Mouse (Mus musculus) gastrocnemius, postnatal 36 days (tissue): ENCODE results near the gene Tmem102. TPM values are rescaled to one million over a fixed set of nuclear protein-coding genes. Genes with fewer than 3 reads are reported as not detected.

Experiments used
- DNase-seq, 2 experiments: peaks; one replicate each; pipeline ENCODE4 v3.0.0; 2022
- intact Hi-C: fragments of 180-260 bp; cut with DNase I; formaldehyde crosslinking; loops from one replicate; pipeline ENCODE4 v1.15.1; 2025
- total RNA-seq, 2 experiments: library from RNA; stranded (reverse); gene quantifications; 2 replicates each; pipeline ENCODE4 v1.2.3; 2021

The Tmem102 gene
- total RNA-seq, 2 experiments from 2014 or later = 0.12 to 0.20 TPM

DNA sequence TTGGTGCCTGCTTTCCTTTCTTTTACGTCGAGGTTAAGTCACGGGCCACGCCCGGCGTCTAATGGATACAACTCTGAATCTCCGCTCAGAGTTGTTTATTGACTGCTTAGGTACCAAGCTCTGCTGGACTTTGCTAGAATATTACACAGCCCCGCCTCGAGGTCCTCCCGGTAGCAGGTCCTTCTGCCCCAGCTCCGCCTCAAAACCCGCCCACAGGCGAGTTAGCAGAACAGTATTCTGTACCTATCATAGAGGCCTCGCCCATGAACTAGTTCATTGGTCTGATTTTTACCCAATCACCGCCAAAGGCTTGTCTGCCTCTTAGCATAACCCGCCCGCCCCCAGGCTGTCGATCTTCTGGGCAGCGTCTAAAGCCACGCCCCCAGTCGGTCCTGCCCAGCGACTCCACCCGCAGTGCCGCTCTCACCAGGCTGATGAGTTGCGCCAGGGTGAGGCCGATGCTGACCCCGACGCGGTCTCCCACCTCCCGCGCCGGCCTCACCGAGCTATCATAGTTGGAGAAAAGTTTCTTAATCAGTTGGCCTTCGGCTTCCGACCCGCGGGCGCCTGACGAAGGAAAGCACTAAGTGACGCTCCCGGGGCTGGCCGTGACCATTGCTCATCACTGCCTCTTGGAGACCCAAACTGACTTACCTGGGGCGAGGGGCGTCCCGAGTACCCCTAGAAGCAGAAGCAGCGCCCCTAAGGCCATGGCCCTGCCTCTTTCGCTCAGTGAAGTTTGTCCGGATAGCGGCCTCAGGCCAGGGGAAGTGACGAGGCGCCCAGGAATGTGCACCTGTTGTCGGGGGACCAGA lies 10.0 kb downstream of the Tmem102 start, which contains the start of gene Chrnb1:
Chrnb1 (minus strand) TSS at position 776 of the 815 bp plus-strand sequence.
- intact Hi-C loops = no loop called here

DNA sequence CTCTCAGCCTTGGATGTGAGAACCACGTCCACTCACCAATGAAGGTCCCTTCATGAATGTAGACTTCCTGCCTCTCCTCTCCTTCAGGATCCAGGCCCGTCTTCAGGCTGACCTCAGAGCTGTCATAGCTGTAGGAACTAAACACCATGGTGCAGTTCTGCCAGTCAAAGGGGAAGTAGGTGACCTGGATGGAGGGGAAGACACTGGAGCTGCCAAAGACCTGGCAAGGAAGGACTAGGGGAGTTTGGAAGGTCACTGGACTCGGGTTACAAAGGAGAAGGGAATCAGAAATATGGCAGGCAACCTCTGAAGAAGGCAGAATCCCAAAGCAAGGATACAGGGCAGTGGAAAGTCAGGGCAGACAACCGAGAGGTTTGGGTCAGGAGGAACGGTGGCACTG lies 12.0 kb downstream of the Tmem102 start:
- DNase-seq = no peak
- intact Hi-C loops = no loop called here

More for the DNA sequence above, 10.0 kb downstream of the Tmem102 start, which contains the start of gene Chrnb1:
- peak; percentile 84 to 91 for DNase-seq

GRCm38 (mm10) chr11:69791420-69791819 lies 14.0 kb downstream of the Tmem102 start:
- intact Hi-C loops = no loop called here
- DNase-seq = no peak

- intact Hi-C loops = no loop called here
- DNase-seq = no peak
Observed at GRCm38 (mm10) chr11:69789431-69789830, 16.0 kb downstream of the Tmem102 start.

- intact Hi-C loops = no loop called here
- no peak for DNase-seq
Observed at GRCm38 (mm10) chr11:69787306-69787705, 18.1 kb downstream of the Tmem102 start.

GRCm38 (mm10) chr11:69784793-69785272 lies 20.6 kb downstream of the Tmem102 start:
- DNase-seq = no peak
- intact Hi-C loops = no loop called here

DNA sequence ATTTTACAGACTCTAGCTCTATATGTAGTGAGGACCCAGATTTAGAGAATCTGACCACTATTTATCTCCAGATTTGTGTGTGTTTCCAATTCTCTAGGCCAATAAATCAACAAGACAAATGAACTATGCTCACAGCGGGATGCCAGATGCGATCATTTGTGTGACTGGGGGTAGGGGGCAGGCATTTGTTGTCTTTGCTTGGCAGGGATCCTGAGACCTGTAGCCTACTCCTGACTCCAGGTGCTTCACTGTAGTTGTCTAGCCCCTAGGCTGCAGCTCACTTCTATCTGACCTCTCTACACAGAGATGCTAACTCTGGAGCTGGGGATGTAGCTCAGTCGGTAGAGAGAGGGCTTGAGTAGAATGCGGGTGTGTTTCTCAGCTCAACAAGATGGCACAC lies 23.6 kb downstream of the Tmem102 start:
- no peak for DNase-seq
- intact Hi-C loops = no loop called here

GRCm38 (mm10) chr11:69778985-69779384 lies 26.4 kb downstream of the Tmem102 start:
- intact Hi-C loops = no loop called here
- DNase-seq = no peak

GRCm38 (mm10) chr11:69778258-69778982 lies 27.0 kb downstream of the Tmem102 start:
- intact Hi-C loops = no loop called here
- no peak for DNase-seq

GRCm38 (mm10) chr11:69777504-69778257 lies 27.7 kb downstream of the Tmem102 start:
- no peak for DNase-seq
- intact Hi-C loops = no loop called here

DNA sequence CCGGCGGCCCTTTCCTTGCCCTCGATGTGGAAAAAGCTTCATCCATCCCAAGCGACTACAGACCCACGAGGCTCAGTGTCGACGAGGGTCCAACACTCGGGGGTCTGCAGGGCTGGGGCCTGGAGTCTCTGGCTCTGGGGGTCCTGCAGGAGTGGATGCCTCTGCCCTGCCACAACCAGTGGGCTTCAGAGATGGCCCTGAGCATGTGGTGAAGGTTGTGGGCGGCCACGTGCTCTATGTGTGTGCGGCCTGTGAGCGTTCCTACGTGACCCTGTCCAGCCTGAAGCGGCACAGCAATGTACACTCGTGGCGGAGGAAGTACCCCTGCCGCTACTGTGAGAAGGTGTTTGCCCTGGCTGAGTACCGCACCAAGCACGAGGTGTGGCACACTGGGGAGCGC lies 28.9 kb downstream of the Tmem102 start:
- DNase-seq = no peak
- intact Hi-C loops = no loop called here

- intact Hi-C loops = no loop called here
- no peak for DNase-seq
Observed at GRCm38 (mm10) chr11:69775716-69776115, 29.7 kb downstream of the Tmem102 start.

DNA sequence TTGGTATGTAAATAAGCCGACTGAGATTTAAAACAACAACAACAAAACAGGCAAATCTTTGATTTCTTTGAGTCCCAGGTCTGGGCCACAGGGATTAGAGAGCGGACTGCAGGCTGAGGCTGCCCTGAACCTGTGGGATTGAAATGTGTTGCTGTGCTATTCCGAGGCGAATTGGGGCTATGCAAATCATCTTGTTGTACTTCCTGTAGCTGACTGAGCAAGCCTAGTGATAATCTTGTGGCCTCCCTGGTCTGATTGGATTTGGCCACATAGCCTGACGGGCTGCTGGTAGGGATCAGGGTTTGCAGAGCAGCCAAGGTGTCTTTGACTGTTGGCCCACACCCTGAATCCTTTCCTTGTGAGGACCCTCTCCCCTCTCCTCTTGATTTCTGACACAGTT lies 30.5 kb downstream of the Tmem102 start:
- intact Hi-C loops = no loop called here
- DNase-seq = no peak

DNA sequence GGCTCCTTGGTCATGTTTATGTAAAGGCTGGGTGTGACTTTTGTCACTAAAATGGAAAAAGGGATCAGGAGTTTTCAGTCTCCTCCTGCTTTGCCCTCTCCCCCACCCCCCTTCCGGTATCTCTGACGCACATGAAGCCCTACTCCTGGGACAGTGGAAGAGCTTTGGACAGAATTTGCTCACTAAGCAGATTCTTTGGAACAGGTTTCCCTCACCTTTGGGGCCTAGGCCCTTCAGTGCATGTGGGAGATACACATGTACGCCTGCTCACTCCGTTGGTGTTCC lies 37.9 kb downstream of the Tmem102 start:
- intact Hi-C loops = no loop called here

DNA sequence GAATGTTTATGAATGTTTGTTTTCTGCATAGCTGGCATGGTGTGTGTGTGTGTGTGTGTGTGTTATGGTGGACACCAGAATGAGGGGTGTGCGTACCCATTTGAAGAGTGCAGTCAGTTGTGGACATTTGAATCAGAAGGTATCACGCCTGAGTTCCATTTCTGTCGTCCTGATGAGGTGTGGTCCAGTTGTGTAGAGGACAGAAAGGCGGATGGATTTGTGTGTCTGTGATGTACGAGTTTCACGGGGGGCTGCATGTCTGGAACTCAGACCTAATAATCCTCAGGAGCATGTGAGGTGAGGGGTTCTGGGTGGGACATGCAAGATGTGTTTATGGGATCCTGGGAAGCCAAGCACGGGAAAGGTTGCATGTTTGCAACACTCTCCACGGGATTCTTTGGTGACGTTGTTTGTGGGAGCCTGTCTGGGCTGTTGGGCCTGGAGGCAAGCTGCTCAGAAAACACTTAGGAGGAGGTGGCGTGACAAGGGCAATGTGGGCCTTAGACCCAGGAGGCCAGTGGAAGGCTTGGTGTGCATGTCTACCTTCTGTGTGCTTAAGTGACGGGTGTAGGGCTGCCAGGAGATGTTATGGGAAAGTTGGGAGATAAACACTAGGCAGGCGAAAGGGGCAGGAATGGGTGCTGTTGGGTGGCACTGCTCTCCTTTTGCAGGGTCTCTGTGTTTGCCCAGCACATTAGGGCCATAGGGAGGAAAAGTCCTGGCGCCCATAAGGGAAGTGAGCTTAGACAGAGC lies 38.4 kb downstream of the Tmem102 start:
- DNase-seq = no peak
- intact Hi-C loops = no loop called here

More for the DNA sequence above, 37.9 kb downstream of the Tmem102 start:
- no peak for DNase-seq

DNA sequence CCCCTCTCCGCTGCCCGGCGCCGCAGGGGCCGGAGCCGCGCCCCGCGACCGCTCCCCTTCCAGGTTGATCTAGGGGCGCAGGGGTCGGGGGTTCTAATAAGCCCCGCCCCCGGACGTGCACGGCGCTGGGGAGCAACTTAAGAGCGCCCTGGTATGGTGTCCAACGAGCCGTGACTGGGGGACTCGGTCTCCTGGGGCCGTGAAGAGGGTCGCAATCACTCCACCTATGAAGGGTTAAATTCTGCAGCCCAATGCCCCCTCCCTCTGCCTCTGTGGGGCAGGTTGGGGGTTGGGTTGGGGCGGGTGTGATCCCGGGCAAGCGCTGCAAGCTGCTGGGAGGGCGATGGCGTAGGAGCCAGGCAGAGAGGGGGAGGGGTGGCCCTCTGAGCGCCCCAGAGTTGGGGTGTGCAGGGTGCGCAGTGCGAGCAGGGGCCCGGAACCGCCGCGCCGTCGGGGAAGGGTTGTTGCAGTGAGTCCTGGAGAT lies 39.3 kb downstream of the Tmem102 start:
- peak; percentile 53 to 66 for DNase-seq
- intact Hi-C loops = no loop called here

- intact Hi-C loops = no loop called here
- DNase-seq = peak; percentile 28 to 49
Observed at GRCm38 (mm10) chr11:69765221-69766125, 40.0 kb downstream of the Tmem102 start, which contains the start of gene Zbtb4. Zbtb4 (plus strand) TSS chr11:69765912.

DNA sequence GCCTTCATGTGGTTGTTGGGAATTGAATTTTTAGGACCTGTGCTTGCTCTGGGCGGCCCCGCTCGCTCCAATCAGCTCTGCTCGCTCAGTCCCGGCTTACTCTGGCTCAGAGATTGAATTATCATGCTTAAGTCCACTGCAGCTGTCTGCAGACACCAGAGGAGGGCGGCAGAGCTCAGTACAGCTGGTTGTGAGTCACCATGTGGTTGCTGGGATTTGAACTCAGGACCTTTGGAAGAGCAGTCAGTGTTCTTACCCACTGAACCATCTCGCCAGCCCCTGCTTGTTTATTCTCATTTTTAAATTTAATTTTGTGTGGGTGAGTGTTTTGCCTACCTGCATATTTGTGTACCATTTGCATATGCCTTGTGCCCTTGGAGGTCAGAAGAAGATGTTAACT lies 41.9 kb downstream of the Tmem102 start:
- intact Hi-C loops = loop anchor here (5.0 kb wide), 2 partner anchors 39 to 114 kb away; partner anchors contain the start of genes Fgf11 and Tmem95
- no peak for DNase-seq

DNA sequence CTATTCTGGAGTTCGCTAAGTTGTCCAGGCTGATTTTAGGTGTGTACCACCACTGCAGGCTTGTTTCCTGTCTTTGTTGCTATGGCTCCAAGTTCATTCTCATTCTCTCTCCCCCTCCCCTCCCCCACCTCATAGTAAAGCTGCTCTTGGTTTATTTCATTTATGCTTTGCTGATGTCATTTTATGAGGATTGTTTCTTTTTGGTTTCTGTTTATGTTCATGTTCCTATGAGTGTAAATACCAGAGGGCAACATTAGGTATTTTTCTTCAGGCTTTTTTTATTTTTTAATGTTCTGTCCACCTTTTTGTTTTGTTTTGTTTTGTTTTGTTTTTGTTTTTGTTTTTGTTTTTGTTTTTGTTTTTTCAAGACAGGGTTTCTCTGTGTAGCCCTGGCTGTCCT lies 43.6 kb downstream of the Tmem102 start, which contains the start of gene Slc35g3:
Slc35g3 (minus strand) TSS at position 101 of the 400 bp plus-strand sequence.
- intact Hi-C loops = loop anchor here (5.0 kb wide), 2 partner anchors 40 to 115 kb away; partner anchors contain the start of genes Fgf11 and Tmem95
- no peak for DNase-seq
